Mouse (Mus musculus): Measurements from ENCODE around the gene Tm2d3. TPM values are rescaled to one million over a fixed set of nuclear protein-coding genes. Genes with fewer than 3 reads are reported as not detected.
A peak's percentile ranks its signal among the peaks of the same experiment; 100 is the strongest.

Tm2d3 gene
- 49.0 and 50.5 TPM in 2 replicates for polyA plus RNA-seq (2012; ENCODE audit: insufficient read depth, insufficient read length, missing spikeins)

DNA sequence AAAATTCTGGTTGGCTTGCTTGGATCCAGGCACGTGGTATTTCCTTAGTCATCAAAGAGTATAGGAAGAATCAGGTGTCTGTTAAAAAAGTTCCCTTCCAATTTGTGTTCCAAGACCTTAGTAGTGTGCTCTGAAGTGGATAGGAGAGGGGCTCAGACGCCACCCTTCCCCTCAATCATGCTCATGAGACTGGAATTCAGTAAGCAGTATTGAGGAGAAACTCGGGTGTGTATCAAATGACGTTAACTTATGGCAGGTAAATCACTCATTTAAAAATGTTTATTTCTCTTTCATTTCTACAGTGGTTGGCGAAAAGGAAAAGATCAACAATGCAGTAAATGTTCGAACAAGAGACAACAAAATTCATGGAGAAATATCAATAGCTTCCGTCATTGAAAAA, at the start of gene Tm2d3:
Gene Tm2d3 (plus strand): TSS at position 301 of the 400 bp plus-strand sequence.
- H3K27ac ChIP-seq (ENCODE audit: insufficient read depth, low read depth, low read length), result no peak within 1 kb of the TSS
- TF ChIP-seq POLR2A (IDR thresholded peaks at IDR 0.05; ENCODE audit: borderline replicate concordance, low read depth, low read length) (no peak), CTCF (IDR thresholded peaks at IDR 0.05; ENCODE audit: low read depth, low read length) (no peak)
- peaks cover 11% of the 10 kb centered on the region for H3K4me1 ChIP-seq (ENCODE audit: control insufficient read depth, insufficient read depth, low read length)
- H3K4me3 ChIP-seq (ENCODE audit: insufficient read depth, low read length), result no peak within 1 kb of the TSS

GRCm38 (mm10) chr7:65642371-65643304, 48.3 kb upstream of the Tm2d3 start:
- no peak overlapping the region for H3K4me3 ChIP-seq (ENCODE audit: insufficient read depth, low read length)
- TF ChIP-seq CTCF (IDR thresholded peaks at IDR 0.05; ENCODE audit: low read depth, low read length) (no peak), POLR2A (IDR thresholded peaks at IDR 0.05; ENCODE audit: borderline replicate concordance, low read depth, low read length) (no peak)
- no peaks in the 10 kb centered on the region for H3K4me1 ChIP-seq (ENCODE audit: control insufficient read depth, insufficient read depth, low read length)
- no peak overlapping the region for H3K27ac ChIP-seq (ENCODE audit: insufficient read depth, low read depth, low read length)

DNA sequence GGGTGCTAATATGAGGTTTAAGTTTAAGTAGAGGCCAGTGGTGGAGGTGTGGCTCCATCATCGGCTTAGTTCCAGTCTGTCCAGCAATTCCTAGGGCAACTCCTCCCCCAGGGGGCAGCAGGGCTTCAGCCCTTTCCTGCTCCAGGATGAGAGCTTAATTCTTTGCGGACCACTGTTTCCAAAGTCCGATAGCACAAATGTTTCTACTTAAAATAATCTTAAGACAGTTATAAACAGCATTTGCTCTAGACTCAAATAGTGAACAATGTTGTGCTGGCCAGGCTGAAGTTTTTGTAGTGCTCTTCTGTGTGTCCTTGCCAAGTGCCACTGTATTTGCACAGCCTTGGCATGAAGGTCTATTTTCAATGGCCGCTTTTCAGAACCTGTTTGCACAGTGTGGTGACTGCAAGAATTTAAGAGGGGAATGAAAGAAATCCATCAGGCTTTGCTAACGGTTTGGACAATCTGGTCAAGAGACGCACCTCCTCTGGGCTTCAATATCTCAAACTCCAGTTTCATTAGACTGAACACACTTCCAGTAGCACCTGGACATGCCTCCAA, 47.0 kb upstream of the Tm2d3 start:
- Histone ChIP-seq H3K4me1 (ENCODE audit: control insufficient read depth, insufficient read depth, low read length) (no peaks in the 10 kb centered on the region), H3K4me3 (ENCODE audit: insufficient read depth, low read length) (peak overlapping the region; percentile 9; the same call in 1 of the 2 replicates), H3K27ac (ENCODE audit: insufficient read depth, low read depth, low read length) (no peak overlapping the region)
- no peak for TF ChIP-seq CTCF (IDR thresholded peaks at IDR 0.05; ENCODE audit: low read depth, low read length)

DNA sequence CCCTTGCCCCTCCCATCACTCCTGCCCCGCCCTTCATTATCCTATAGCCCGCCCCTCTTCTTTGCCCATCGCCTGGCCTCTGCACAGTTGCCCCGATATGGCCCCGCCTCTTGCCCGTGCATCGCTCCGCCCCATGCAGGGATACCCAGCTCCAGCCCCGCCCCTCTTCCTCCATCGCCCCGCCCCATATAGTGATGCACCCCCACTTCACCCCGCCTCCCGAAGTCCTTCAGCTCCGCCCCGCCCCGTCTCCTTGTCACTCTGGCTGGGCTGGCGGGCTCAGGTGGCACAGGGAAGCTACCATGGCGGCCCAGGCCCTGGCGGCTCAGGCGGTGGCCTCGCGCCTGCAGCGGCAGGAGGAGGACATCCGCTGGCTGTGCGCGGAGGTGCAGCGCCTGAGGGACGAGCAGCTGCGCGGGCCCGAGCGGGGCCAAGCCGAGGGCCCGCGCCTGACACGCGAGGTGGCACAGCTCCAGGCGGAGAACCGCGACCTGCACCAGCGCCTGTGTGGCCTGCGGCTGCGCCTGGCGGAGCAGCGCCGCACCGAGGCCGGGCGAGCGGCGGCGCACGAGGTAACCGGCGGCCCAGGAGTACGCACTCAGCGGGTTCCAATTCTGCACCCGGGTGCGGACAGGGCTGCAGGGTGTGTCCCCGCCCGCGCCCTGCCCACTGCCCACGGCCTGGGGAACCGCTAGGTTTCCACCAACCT, 46.2 kb upstream of the Tm2d3 start, which contains the start of gene Tarsl2:
Gene Tarsl2 (plus strand): TSS at position 256 of the 709 bp plus-strand sequence.
- Histone ChIP-seq H3K4me3 (ENCODE audit: insufficient read depth, low read length) (peak within 1 kb of the TSS; percentile 60), H3K4me1 (ENCODE audit: control insufficient read depth, insufficient read depth, low read length) (no peaks in the 10 kb centered on the region), H3K27ac (ENCODE audit: insufficient read depth, low read depth, low read length) (peak within 1 kb of the TSS; percentile 18; the same call in 1 of the 2 replicates)
- no peak for TF ChIP-seq POLR2A (IDR thresholded peaks at IDR 0.05; ENCODE audit: borderline replicate concordance, low read depth, low read length)
- TF ChIP-seq CTCF (IDR thresholded peaks at IDR 0.05; ENCODE audit: low read depth, low read length), result no peak

DNA sequence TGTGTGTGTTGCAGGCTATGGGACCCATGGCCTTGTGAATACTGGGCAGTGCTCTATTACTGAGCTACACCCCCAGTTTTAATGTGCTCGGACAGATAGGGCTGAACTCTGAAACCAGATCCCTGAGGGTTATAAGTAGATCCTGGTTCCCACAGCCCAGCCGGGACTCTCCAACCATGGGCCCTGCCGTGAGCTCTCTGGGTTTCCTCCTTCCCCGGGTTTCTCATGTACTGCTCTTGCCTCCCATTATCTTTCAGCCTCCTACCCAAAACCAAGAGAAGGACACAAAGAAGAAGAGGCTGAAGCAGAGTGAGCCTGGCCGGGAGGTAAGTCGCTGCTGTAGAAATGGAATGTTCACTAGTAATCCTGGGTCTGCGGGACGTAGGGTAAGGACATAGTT, 45.0 kb upstream of the Tm2d3 start:
- TF ChIP-seq CTCF (IDR thresholded peaks at IDR 0.05; ENCODE audit: low read depth, low read length), result no peak
- TF ChIP-seq POLR2A (IDR thresholded peaks at IDR 0.05; ENCODE audit: borderline replicate concordance, low read depth, low read length), result no peak
- peaks cover 7% of the 10 kb centered on the region for H3K4me1 ChIP-seq (ENCODE audit: control insufficient read depth, insufficient read depth, low read length)
- H3K27ac ChIP-seq (ENCODE audit: insufficient read depth, low read depth, low read length), result no peak overlapping the region
- H3K4me3 ChIP-seq (ENCODE audit: insufficient read depth, low read length), result no peak overlapping the region

GRCm38 (mm10) chr7:65650662-65651061, 40.3 kb upstream of the Tm2d3 start:
- TF ChIP-seq CTCF (IDR thresholded peaks at IDR 0.05; ENCODE audit: low read depth, low read length), result no peak
- no peak for TF ChIP-seq POLR2A (IDR thresholded peaks at IDR 0.05; ENCODE audit: borderline replicate concordance, low read depth, low read length)
- Histone ChIP-seq H3K27ac (ENCODE audit: insufficient read depth, low read depth, low read length) (no peak overlapping the region), H3K4me3 (ENCODE audit: insufficient read depth, low read length) (no peak overlapping the region), H3K4me1 (ENCODE audit: control insufficient read depth, insufficient read depth, low read length) (peaks cover 7% of the 10 kb centered on the region)

GRCm38 (mm10) chr7:65657490-65658120, 33.4 kb upstream of the Tm2d3 start:
- no peak for TF ChIP-seq CTCF (IDR thresholded peaks at IDR 0.05; ENCODE audit: low read depth, low read length)
- no peak for TF ChIP-seq POLR2A (IDR thresholded peaks at IDR 0.05; ENCODE audit: borderline replicate concordance, low read depth, low read length)
- Histone ChIP-seq H3K4me3 (ENCODE audit: insufficient read depth, low read length) (no peak overlapping the region), H3K27ac (ENCODE audit: insufficient read depth, low read depth, low read length) (no peak overlapping the region), H3K4me1 (ENCODE audit: control insufficient read depth, insufficient read depth, low read length) (no peaks in the 10 kb centered on the region)

GRCm38 (mm10) chr7:65663225-65663790, 27.7 kb upstream of the Tm2d3 start:
- no peak overlapping the region for H3K27ac ChIP-seq (ENCODE audit: insufficient read depth, low read depth, low read length)
- no peaks in the 10 kb centered on the region for H3K4me1 ChIP-seq (ENCODE audit: control insufficient read depth, insufficient read depth, low read length)
- no peak for TF ChIP-seq POLR2A (IDR thresholded peaks at IDR 0.05; ENCODE audit: borderline replicate concordance, low read depth, low read length)
- no peak overlapping the region for H3K4me3 ChIP-seq (ENCODE audit: insufficient read depth, low read length)

GRCm38 (mm10) chr7:65663886-65664285, 27.1 kb upstream of the Tm2d3 start:
- H3K27ac ChIP-seq (ENCODE audit: insufficient read depth, low read depth, low read length), result no peak overlapping the region
- H3K4me1 ChIP-seq (ENCODE audit: control insufficient read depth, insufficient read depth, low read length), result no peaks in the 10 kb centered on the region
- TF ChIP-seq POLR2A (IDR thresholded peaks at IDR 0.05; ENCODE audit: borderline replicate concordance, low read depth, low read length) (no peak), CTCF (IDR thresholded peaks at IDR 0.05; ENCODE audit: low read depth, low read length) (no peak)
- H3K4me3 ChIP-seq (ENCODE audit: insufficient read depth, low read length), result no peak overlapping the region

Data from bone marrow macrophage, adult 2 months (primary cell).